Comparison of ENCODE assay signal across 8 mouse cellular contexts in the genomic region with DNA sequence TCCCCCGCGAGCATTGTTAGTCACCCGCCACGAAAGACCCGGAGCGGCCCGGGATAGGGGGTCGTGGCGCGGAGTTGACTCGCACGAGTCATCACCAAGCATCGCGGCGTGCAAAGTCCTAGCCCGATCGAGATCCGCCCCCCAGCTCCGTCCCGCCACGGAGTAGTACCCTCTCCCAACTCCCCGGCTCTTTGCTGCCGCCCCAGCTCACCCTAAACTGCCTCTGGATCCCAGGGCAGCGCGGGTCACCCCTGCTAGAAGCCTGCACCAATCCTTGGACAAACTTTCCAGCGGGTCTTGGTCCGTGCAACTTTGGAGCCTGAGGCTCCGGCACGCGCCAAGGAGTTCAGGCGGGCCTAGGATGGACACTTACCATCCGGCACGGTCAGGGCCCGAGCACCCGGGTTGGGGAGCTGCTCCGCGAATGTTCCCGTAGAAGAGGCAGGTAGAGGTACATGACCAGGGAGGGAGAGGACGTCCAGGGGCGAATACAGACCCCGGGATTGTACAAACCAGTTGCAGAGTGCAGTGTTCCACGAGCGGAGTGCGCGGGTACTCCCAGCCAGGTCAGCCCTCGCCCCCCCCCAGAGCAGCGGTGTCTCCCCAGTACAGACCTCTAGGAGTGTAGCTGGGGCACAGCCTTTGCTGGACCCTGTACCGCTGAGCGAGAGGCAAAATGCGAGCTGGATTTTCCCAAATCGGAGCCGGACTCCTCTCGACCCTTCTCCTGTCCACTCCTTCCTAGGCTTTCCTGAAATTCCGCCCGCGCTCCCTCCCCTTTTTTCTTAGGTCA. TPM values are rescaled to one million over a fixed set of nuclear protein-coding genes. Genes with fewer than 3 reads are reported as not detected.
DNase-seq lines count a peak whose midpoint lies in the region; ATAC-seq and TF ChIP-seq lines count a peak whose summit lies in the region.

No protein-coding gene starts in this region.

- no peaks in the 10 kb centered on the region for H3K36me3 ChIP-seq in intestine, embryonic 16.5 days (ENCODE audit: control insufficient read depth, insufficient read depth, low read length)

- WGBS in intestine, embryonic 16.5 days: under 1% methylated on average over 56 of the region's 56 CpGs
- WGBS in lung, adult 2 months: 2% methylated on average over 56 of the region's 56 CpGs

- peak overlapping the region; percentile 97 for H3K4me2 ChIP-seq in intestine, embryonic 16.5 days (ENCODE audit: low read depth, low read length)

- no peaks in the 10 kb centered on the region for H3K9me3 ChIP-seq in intestine, embryonic 16.5 days (ENCODE audit: control insufficient read depth, low read length)

- no peaks in the 10 kb centered on the region for H3K27me3 ChIP-seq in intestine, embryonic 16.5 days (replicated peaks; ENCODE audit: control insufficient read depth, insufficient read depth, low read length)

- H3K27ac ChIP-seq in intestine, embryonic 16.5 days (ENCODE audit: low read length): no peak overlapping the region

- H3K4me3 ChIP-seq in intestine, embryonic 16.5 days (ENCODE audit: low read length): peak overlapping the region; percentile 78
- H3K4me3 ChIP-seq in lung, adult 2 months (replicated peaks; ENCODE audit: extremely low read depth, low read depth, low read length): peak overlapping the region; percentile 65

- TF ChIP-seq CTCF in lung, adult 2 months (IDR thresholded peaks at IDR 0.05; ENCODE audit: insufficient read depth, low read length): no peak

- peak; percentile 29 for DNase-seq in right cerebral cortex, postnatal 4 days
- DNase-seq in right cerebral cortex, postnatal 14 days: no peak
- peak; percentile 67 to 73 for DNase-seq in cerebellum, postnatal 36 days
- DNase-seq in gastrocnemius, postnatal 36 days: peak; percentile 35 to 56
- DNase-seq in lung, adult 2 months: peak; percentile 36
- no peak for DNase-seq in adipocyte (ENCODE audit: low spot score)

- peak overlapping the region; percentile 74 for H3K9ac ChIP-seq in intestine, embryonic 16.5 days (ENCODE audit: low read depth, low read length)

- ATAC-seq in intestine, embryonic 16.5 days: peak; percentile 85
- peak; percentile 20; the same call in 1 of the 2 replicates for ATAC-seq in neutrophil, adult 5-6 weeks (ENCODE audit: extremely low read depth, insufficient number of reproducible peaks, low FRiP score, poor library complexity, severe bottlenecking)

- intact Hi-C loops in gastrocnemius, postnatal 36 days (cut with DNase I): no loop called here

- TF ChIP-seq POLR2A in lung, adult 2 months (IDR thresholded peaks at IDR 0.05; ENCODE audit: borderline replicate concordance, extremely low read depth, low read depth, low read length): no peak

- H3K4me1 ChIP-seq in intestine, embryonic 16.5 days (ENCODE audit: control insufficient read depth, insufficient read depth, low read length): no peaks in the 10 kb centered on the region
- H3K4me1 ChIP-seq in lung, adult 2 months (ENCODE audit: control insufficient read depth, insufficient read depth, low read length): no peaks in the 10 kb centered on the region

RNA-seq across cellular contexts. Expression of gene Tet1, which starts 21.8 kb away (rescaled TPM):
- total RNA-seq in gastrocnemius, postnatal 36 days (2021): 1 to 10 TPM; 2.2 to 4.2 TPM
- polyA plus RNA-seq in intestine, embryonic 16.5 days (2015; fragmentation: Nextera tagmentation; extraction: Ambion mirVana): 10.6 and 11.1 TPM in 2 replicates
- polyA plus RNA-seq in lung, adult 2 months (2012; rRNA removed): 2.4 and 3.2 TPM in 2 replicates
- total RNA-seq in neutrophil, adult 5-6 weeks (2017): 2.2 and 2.7 TPM in 2 replicates

RNA-seq across cellular contexts. Expression of gene Slc25a16, which starts 33.4 kb away (rescaled TPM):
- 10 to 100 TPM; 15.0 to 15.4 TPM for total RNA-seq in gastrocnemius, postnatal 36 days (2021)
- polyA plus RNA-seq in intestine, embryonic 16.5 days (2015; fragmentation: Nextera tagmentation; extraction: Ambion mirVana): 13.2 and 13.6 TPM in 2 replicates
- 43.7 and 60.6 TPM in 2 replicates for polyA plus RNA-seq in lung, adult 2 months (2012; rRNA removed)
- 18.5 and 19.8 TPM in 2 replicates for total RNA-seq in neutrophil, adult 5-6 weeks (2017)

RNA-seq across cellular contexts. Expression of gene Dna2, which starts 59.8 kb away (rescaled TPM):
- under 1 TPM; 0.39 to 0.43 TPM for total RNA-seq in gastrocnemius, postnatal 36 days (2021)
- polyA plus RNA-seq in intestine, embryonic 16.5 days (2015; fragmentation: Nextera tagmentation; extraction: Ambion mirVana): 21.3 and 22.1 TPM in 2 replicates
- 4.9 and 7.1 TPM in 2 replicates for polyA plus RNA-seq in lung, adult 2 months (2012; rRNA removed)
- 16.6 and 17.6 TPM in 2 replicates for total RNA-seq in neutrophil, adult 5-6 weeks (2017)

Comparison
In these comparisons a context has a peak if more than half of its experiments do, and no peak if none do; other contexts are left out.
1. DNase-seq: peak in right cerebral cortex, postnatal 4 days (single experiment), cerebellum, postnatal 36 days (2 of 2), gastrocnemius, postnatal 36 days (2 of 2) and lung, adult 2 months (single experiment); none in right cerebral cortex, postnatal 14 days (single experiment) and adipocyte (single experiment).
2. RNA of gene Dna2, which starts 59.8 kb away (total RNA-seq): 16.6 to 17.6 TPM in neutrophil, adult 5-6 weeks; 0.39 to 0.43 TPM in gastrocnemius, postnatal 36 days; every median in the first group is over 10 times any median in the second.